Mouse (Mus musculus): ENCODE results near the gene Hist1h1d.

- TF ChIP-seq CTCF (IDR thresholded peaks at IDR 0.05; ENCODE audit: low read depth, low read length): no peak
- TF ChIP-seq TAL1 (conservative IDR thresholded peaks at IDR 0.05; ENCODE audit: low read depth, low read length): no peak
- TF ChIP-seq GATA1 (IDR thresholded peaks at IDR 0.05; ENCODE audit: borderline replicate concordance, low read length): no peak
- TF ChIP-seq GATA2 (IDR thresholded peaks at IDR 0.05; ENCODE audit: borderline replicate concordance, low read depth, low read length): no peak
- no peak for TF ChIP-seq POLR2AphosphoS5 (IDR thresholded peaks at IDR 0.05; ENCODE audit: insufficient replicate concordance, low read depth, low read length)
Observed at GRCm38 (mm10) chr13:23592614-23593013, 39.6 kb downstream of the Hist1h1d start.

All from G1E (cell line).